Mouse (Mus musculus) 3134 (cell line): ENCODE results near the gene Ak2.

Experiments
- DNase-seq: peaks from one replicate; pipeline ENCODE4 v3.0.0-alpha.2; 2011; ENCODE audit warnings: low spot score; ENCODE audit not compliant: insufficient read length; ENCODE audit errors: extremely low read depth

Ak2 gene

GRCm38 (mm10) chr4:129009521-129009920 is 17.8 kb downstream of the Ak2 start:
- DNase-seq = no peak

- DNase-seq = peak; percentile 84
These were observed 19.9 kb downstream of the Ak2 start for GRCm38 (mm10) chr4:129011604-129012121.

DNA sequence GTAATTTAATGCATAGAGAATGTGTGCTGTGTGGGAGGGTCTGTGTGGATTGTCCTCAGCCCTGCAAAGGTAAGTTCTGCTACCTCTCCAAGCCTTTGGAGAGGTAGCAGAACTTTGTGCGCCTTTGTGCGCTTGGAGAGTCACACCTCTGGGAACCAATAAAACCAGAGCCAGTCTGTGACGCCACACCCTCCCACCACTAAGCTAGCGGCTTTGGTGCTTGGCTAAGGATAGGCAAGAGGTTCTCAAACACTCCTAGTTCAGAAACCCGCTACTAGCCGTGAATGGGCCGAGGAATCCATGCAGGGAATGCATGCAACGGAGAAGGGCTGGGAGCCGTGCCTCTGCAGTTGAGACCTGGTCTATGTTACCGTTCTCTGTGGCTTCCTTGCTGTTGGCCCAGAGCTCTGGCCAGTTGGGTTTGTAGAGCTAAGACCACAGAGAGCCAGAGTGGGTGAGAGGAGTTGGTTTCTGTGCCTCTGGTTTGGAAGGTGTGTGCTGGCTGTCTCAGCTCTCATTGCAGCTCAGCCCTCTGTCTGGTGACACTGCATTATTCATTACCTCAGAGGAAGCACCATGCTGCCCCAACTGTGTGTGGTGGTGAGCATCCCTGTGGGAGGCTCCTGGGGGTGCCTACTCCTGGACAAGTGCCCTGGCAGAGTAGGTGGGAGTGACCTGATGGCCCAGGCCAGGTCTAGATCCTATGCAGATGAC is 21.6 kb downstream of the Ak2 start:
- no peak for DNase-seq

GRCm38 (mm10) chr4:129016329-129016728 is 24.6 kb downstream of the Ak2 start:
- DNase-seq = peak; percentile 31

DNA sequence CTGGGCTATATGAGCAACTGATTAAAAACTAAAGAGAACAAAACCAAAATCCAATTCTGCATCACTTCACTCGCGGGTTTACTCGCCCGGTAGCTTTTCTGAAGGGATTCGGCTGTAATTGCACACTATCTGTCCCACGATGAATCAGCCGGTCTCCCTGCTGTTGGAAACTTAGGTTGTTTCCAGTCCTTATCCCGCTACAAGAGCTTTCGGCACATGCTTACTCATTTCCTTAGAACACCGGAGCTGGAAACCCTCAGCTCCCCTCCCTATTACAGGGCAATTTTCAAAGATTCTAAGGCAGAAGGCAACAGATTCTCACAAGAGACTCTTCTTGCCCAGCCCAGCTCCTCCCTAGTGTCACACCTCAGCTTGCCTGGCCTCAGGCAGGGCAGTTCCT is 25.4 kb downstream of the Ak2 start:
- peak; percentile 49 for DNase-seq

GRCm38 (mm10) chr4:129018788-129019435 is 27.2 kb downstream of the Ak2 start:
- DNase-seq = no peak

GRCm38 (mm10) chr4:129019788-129020187 is 28.0 kb downstream of the Ak2 start:
- no peak for DNase-seq

- peak; percentile 84 for DNase-seq
These were observed 28.7 kb downstream of the Ak2 start for GRCm38 (mm10) chr4:129020454-129020853.

GRCm38 (mm10) chr4:129021426-129021825 is 29.7 kb downstream of the Ak2 start:
- no peak for DNase-seq

- DNase-seq = no peak
These were observed 30.1 kb downstream of the Ak2 start for GRCm38 (mm10) chr4:129021886-129022285.

DNA sequence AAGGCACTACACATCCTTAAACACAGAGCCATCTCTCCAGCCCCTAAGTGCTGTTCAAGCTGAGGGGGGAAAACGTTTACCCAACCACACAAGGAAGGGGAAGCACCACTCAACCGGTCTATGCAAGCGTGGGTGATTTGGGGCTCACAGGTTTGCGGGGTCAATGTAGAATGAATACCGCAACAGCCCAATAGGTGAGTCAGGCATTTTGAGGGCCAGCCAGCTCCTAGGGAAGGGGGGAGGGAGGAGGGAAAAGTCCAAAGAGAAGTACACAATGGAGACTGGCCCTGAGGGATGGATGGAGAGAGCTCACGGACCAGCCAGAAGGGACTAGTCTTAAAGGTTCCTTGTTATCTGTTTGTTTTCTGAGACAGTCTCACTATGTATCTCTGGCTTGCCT is 32.1 kb downstream of the Ak2 start:
- no peak for DNase-seq

DNA sequence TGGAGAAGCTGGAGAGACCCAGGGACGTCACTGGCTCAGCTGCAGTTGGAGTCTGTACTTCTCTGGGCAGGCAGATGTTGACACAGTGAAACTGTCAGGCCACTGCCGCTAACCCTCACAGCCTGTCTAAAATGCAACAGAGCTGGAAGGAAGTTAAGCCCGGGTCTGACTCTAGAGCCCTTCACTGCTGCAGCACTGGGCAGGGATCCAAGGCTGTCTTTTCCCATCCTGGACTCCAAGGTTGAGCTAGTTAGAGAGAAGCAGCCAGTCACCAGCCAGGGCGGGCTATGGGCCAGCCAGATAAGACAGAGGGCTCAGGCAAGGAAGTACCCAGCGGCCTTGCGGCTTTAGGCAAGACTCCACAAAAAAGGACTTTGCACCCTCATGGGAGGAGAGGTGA is 33.0 kb downstream of the Ak2 start:
- DNase-seq = peak; percentile 56

- no peak for DNase-seq
These were observed 33.9 kb downstream of the Ak2 start for GRCm38 (mm10) chr4:129025707-129026106.

GRCm38 (mm10) chr4:129030746-129031145 is 39.0 kb downstream of the Ak2 start:
- DNase-seq = no peak

DNA sequence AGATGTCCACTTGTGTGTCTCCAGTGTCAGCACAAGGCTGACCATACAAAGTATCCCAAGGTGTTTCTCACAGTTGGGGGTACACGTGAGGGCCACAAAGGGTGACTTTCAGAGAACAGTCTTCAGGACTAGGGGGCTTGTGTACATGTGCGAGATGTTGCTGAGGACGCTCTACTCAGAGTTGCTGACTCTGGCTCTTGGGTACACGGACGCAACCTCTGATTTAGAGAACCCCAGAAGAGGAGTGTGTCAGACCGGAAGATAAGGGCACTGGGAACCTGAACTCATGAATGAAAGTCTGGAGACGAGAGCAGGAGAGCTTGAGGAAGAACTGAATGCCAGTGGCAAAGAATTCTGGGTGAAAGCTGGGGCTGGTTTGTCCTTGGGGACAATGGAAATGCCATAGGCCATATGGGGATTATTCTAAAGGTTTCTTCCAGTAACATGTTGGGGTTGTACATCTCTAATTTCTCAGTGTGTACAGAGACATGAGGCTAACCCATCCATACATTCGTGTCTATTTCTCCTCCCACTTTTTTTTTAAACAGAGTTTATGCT is 39.7 kb downstream of the Ak2 start:
- no peak for DNase-seq

- DNase-seq = peak; percentile 78
These were observed 40.6 kb downstream of the Ak2 start for GRCm38 (mm10) chr4:129032133-129032962.

GRCm38 (mm10) chr4:129032963-129033951 is 41.5 kb downstream of the Ak2 start:
- DNase-seq = peak; percentile 88

- DNase-seq = no peak
These were observed 42.5 kb downstream of the Ak2 start for GRCm38 (mm10) chr4:129034224-129034623.

- peak; percentile 79 for DNase-seq
These were observed 43.2 kb downstream of the Ak2 start for GRCm38 (mm10) chr4:129034706-129035660.
